Mouse (Mus musculus): Measurements from ENCODE around the gene Rsph6a. TPM values are rescaled to one million over a fixed set of nuclear protein-coding genes. Genes with fewer than 3 reads are reported as not detected.

Gene Rsph6a
- total RNA-seq, 1 experiment from 2014 or later: not detected

- DNase-seq: no peak
Measured at GRCm38 (mm10) chr7:19080451-19080950, 26.0 kb downstream of the Rsph6a start.

- DNase-seq: no peak
Measured at GRCm38 (mm10) chr7:19082171-19082570, 27.7 kb downstream of the Rsph6a start.

- DNase-seq: peak; percentile 22
Measured at GRCm38 (mm10) chr7:19083096-19083495, 28.6 kb downstream of the Rsph6a start.

- DNase-seq: peak; percentile 67
Measured at GRCm38 (mm10) chr7:19083701-19084100, 29.2 kb downstream of the Rsph6a start, which contains the start of gene Dmpk. Gene Dmpk (plus strand): TSS chr7:19083849.

GRCm38 (mm10) chr7:19084277-19084771 lies 29.8 kb downstream of the Rsph6a start:
- DNase-seq: peak; percentile 31

GRCm38 (mm10) chr7:19084921-19085473 lies 30.5 kb downstream of the Rsph6a start:
- peak; percentile 20 for DNase-seq

GRCm38 (mm10) chr7:19085495-19085894 lies 31.0 kb downstream of the Rsph6a start:
- DNase-seq: no peak

GRCm38 (mm10) chr7:19086042-19086441 lies 31.6 kb downstream of the Rsph6a start:
- DNase-seq: peak; percentile 81

- DNase-seq: no peak
Measured at GRCm38 (mm10) chr7:19086760-19087159, 32.3 kb downstream of the Rsph6a start.

GRCm38 (mm10) chr7:19088813-19089212 lies 34.3 kb downstream of the Rsph6a start:
- DNase-seq: peak; percentile 70

GRCm38 (mm10) chr7:19091913-19092312 lies 37.4 kb downstream of the Rsph6a start:
- no peak for DNase-seq

- DNase-seq: peak; percentile 66
Measured at GRCm38 (mm10) chr7:19092381-19093173, 38.1 kb downstream of the Rsph6a start.

- DNase-seq: peak; percentile 89
Measured at GRCm38 (mm10) chr7:19093174-19093521, 38.7 kb downstream of the Rsph6a start.

GRCm38 (mm10) chr7:19093537-19094385 lies 39.3 kb downstream of the Rsph6a start:
- DNase-seq: peak; percentile 98

- peak; percentile 66 for DNase-seq
Measured at GRCm38 (mm10) chr7:19094471-19094825, 40.0 kb downstream of the Rsph6a start, which contains the start of gene Six5. Gene Six5 (plus strand): TSS chr7:19094594.

GRCm38 (mm10) chr7:19094826-19095750 lies 40.6 kb downstream of the Rsph6a start:
- peak; percentile 67 for DNase-seq

- peak; percentile 78 for DNase-seq
Measured at GRCm38 (mm10) chr7:19095751-19096110, 41.2 kb downstream of the Rsph6a start.

- no peak for DNase-seq
Measured at GRCm38 (mm10) chr7:19096421-19096976, 42.0 kb downstream of the Rsph6a start.

- DNase-seq: no peak
Measured at GRCm38 (mm10) chr7:19097217-19097616, 42.7 kb downstream of the Rsph6a start.

- no peak for DNase-seq
Measured at GRCm38 (mm10) chr7:19097863-19098262, 43.4 kb downstream of the Rsph6a start.

GRCm38 (mm10) chr7:19098811-19099210 lies 44.3 kb downstream of the Rsph6a start:
- no peak for DNase-seq
